Mouse (Mus musculus) heart, embryonic 14.5 days (tissue): Measurements from ENCODE around the gene Mov10l1. TPM values are rescaled to one million over a fixed set of nuclear protein-coding genes. Genes with fewer than 3 reads are reported as not detected.

Experiments used
- ATAC-seq: fragments of 200-750 bp; cut with Nextera tagmentation; 2 replicates; pipeline ENCODE4 v1.8.0; 2017; ENCODE audit warnings: low read depth, moderate TSS enrichment; ENCODE audit not compliant: insufficient number of reproducible peaks, insufficient read depth, low FRiP score
- H3K27ac ChIP-seq, 2 experiments: fragments of 200-500 bp in 1 of 2; fragments of 300-500 bp in 1 of 2; sonication (generic) in 1 of 2; replicated peaks in 1 of 2; 2 replicates each; pipeline ENCODE4 v1.5.1; 2012 to 2014; ENCODE audit warnings: low read depth in 2 of 2, low read length in 2 of 2, control low read depth in 1 of 2, mild to moderate bottlenecking in 1 of 2, mixed read lengths in 1 of 2; ENCODE audit not compliant: control insufficient read depth in 1 of 2, insufficient read depth in 1 of 2
- H3K27me3 ChIP-seq: fragments of 300-500 bp; sonication (generic); 2 replicates; pipeline ENCODE4 v1.6.1; 2014; ENCODE audit warnings: mild to moderate bottlenecking, low read length, control low read depth; ENCODE audit not compliant: control insufficient read depth, insufficient read depth
- H3K36me3 ChIP-seq: fragments of 300-500 bp; sonication (generic); 2 replicates; pipeline ENCODE4 v1.6.1; 2014; ENCODE audit warnings: mild to moderate bottlenecking, control low read depth, low read length, mixed read lengths; ENCODE audit not compliant: control insufficient read depth, insufficient read depth
- H3K4me1 ChIP-seq, 2 experiments: fragments of 200-500 bp in 1 of 2; fragments of 300-500 bp in 1 of 2; sonication (generic) in 1 of 2; 2 replicates each; pipeline ENCODE4 v1.6.1; 2012 to 2014; ENCODE audit warnings: low read length in 2 of 2, control low read depth in 1 of 2, mixed read lengths in 1 of 2; ENCODE audit not compliant: control insufficient read depth in 2 of 2, insufficient read depth in 2 of 2
- H3K4me2 ChIP-seq: fragments of 300-500 bp; sonication (generic); 2 replicates; pipeline ENCODE4 v1.6.1; 2014; ENCODE audit warnings: mild to moderate bottlenecking, low read length
- H3K4me3 ChIP-seq, 2 experiments: fragments of 200-500 bp in 1 of 2; fragments of 300-500 bp in 1 of 2; sonication (generic) in 1 of 2; 2 replicates each; pipeline ENCODE4 v1.5.1; 2012 to 2014; ENCODE audit warnings: low read length in 2 of 2, mild to moderate bottlenecking in 2 of 2, control low read depth in 1 of 2, low read depth in 1 of 2, moderate library complexity in 1 of 2; ENCODE audit not compliant: control insufficient read depth in 1 of 2, insufficient read depth in 1 of 2
- H3K9ac ChIP-seq: fragments of 300-500 bp; sonication (generic); 2 replicates; pipeline ENCODE4 v1.6.1; 2014; ENCODE audit warnings: mild to moderate bottlenecking, low read length
- H3K9me3 ChIP-seq: fragments of 300-500 bp; sonication (generic); 2 replicates; pipeline ENCODE4 v1.6.1; 2016; ENCODE audit warnings: low read length, control low read depth; ENCODE audit not compliant: control insufficient read depth
- WGBS: fragments of 180-500 bp; shearing (Covaris S2); extraction: QIAGEN DNeasy Blood & Tissue Kit; methylation state at CpG from one replicate; pipeline ENCODE4 v1.1.7; 2014; 5-methylcytosine and 5-hydroxymethylcytosine counted together
- polyA plus RNA-seq: library from polyadenylated mRNA; unstranded; fragments of >200 nt; fragmentation: Nextera tagmentation; extraction: Ambion mirVana; gene quantifications from 2 replicates; pipeline ENCODE4 v1.2.1, GENCODE M21; 2014

The Mov10l1 gene
- polyA plus RNA-seq, 1 experiment from 2014 or later: 86.2 TPM

DNA sequence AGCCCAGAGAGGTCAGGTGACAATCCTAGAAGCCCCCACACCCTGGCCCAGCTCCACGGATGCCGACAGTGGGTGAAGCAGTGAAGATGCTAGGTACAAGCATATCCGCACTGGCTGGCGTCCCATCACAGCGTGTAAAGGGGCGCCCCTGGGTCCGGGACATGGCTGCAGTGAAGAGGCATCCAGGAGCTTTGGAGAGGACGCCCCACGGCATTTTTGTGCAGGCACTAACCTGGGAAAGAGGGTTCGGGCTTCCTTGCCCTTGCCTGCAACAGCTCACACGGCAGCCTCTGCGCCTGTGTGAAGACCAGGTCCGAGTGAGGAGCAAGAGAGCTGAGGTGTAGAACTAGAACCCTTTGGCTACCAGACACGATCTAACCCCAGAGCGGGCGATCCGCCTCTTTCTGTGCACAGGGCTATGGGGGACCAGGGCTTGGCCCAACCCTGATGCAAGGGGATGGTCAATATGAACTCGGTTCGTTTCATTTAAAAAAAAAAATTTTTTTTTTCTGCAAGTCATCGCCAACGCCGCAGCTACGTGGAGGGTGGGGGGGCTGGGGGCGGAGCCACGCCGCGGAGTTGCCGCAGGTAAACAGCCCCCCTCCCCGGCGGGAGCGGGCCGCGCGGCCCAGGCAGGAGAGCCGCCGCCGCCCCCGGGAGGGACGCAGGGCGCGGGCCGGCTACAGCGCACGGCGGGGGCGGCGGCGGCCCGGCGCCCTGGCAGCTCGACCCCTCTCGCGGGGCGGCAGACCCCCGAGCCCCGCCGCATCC lies 76.6 kb downstream of the Mov10l1 start, which contains the start of gene Panx2:
Panx2 (plus strand) TSS at position 574 of the 771 bp plus-strand sequence.
- Histone ChIP-seq H3K4me2 (peak within 1 kb of the TSS; percentile 76), H3K9ac (peak within 1 kb of the TSS; percentile 78), H3K4me1 (peaks cover 5 to 8% of the 10 kb centered on the region in 2 experiments; a peak in 3 of 4 replicates), H3K27ac (0 out of 4 replicates have a peak within 1 kb of the TSS, but pooled peaks of 1 of the 2 experiments have one; percentile 35), H3K9me3 (no peaks in the 10 kb centered on the region), H3K4me3 (peak within 1 kb of the TSS; percentile 63 to 77), H3K36me3 (peaks cover 11% of the 10 kb centered on the region), H3K27me3 (peaks cover 28% of the 10 kb centered on the region)
- WGBS: 2% methylated on average over 27 of the region's 57 CpGs
- ATAC-seq: peak; percentile 33; the same call in 1 of the 2 replicates

DNA sequence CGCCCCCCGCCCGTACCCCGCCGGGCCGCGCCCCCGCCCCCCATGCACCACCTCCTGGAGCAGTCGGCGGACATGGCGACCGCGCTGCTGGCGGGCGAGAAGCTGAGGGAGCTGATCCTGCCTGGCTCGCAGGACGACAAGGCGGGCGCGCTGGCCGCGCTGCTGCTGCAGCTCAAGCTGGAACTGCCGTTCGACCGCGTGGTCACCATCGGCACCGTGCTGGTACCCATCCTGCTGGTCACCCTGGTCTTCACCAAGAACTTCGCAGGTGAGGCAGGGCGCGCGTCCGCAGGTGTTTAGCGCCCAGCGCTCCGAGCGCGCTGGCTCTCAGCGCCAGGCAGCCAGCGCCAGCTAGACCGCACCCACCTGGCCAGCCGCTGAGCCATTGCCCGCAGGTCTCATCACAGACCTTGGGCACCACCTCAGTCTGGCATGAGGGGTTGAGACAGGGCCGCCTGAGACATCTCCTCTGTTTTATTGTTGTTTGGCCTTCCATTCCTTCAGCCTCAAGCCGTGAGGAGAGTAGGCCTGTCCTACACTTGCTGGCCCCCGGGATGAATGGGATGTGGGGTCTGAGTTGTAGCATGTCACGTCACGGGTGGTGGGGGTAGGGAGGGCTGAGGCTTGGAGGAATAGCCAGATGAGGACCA lies 77.4 kb downstream of the Mov10l1 start:
- H3K27me3 ChIP-seq: peaks cover 28% of the 10 kb centered on the region
- peak overlapping the region; percentile 76 for H3K4me2 ChIP-seq
- WGBS: 3% methylated on average over 40 of the region's 48 CpGs
- H3K27ac ChIP-seq: 0 out of 4 replicates have a peak overlapping the region, but pooled peaks of 1 of the 2 experiments have one; percentile 35
- H3K4me1 ChIP-seq: peaks cover 5 to 8% of the 10 kb centered on the region in 2 experiments; a peak in 3 of 4 replicates
- peak overlapping the region; percentile 63 to 77 for H3K4me3 ChIP-seq
- H3K9me3 ChIP-seq: no peaks in the 10 kb centered on the region
- peak overlapping the region; percentile 78 for H3K9ac ChIP-seq
- ATAC-seq: no peak
- H3K36me3 ChIP-seq: peaks cover 3% of the 10 kb centered on the region

DNA sequence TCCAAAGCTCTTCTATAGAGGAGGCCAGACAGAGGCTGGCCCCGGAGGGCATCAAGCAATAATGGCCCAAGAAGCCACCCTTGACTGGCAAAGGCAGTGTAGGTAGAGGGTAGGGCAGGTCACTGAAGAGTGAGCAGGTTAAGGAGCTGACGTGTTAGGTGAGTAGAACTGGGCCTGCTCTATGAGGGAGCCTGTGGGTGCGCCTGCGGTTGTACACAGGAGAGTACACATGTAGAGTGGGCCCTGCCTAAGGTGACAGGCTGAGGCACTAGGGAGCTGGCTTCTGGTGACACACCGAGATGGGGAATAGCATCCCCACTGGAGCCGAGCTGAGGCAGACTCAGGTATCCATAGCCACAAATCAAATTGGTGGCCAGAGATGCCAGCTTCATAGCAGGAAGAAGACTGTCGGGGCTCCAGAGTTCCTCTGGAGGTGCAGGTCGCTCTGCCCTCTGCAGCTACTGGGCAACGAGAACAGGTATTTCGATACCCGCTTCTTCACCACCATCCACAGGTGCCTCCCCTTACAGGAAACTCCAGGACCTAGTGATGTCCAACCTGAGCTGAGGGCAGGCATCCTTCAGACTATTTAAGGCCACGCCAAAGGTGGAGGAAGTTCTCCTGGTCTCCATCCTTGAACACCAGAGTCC lies 78.2 kb downstream of the Mov10l1 start:
- no peak for ATAC-seq
- no peaks in the 10 kb centered on the region for H3K9me3 ChIP-seq
- peak overlapping the region in 1 of 2 experiments; percentile 63; a peak in 2 of 4 replicates for H3K4me3 ChIP-seq
- peaks cover 34% of the 10 kb centered on the region for H3K27me3 ChIP-seq
- no peak overlapping the region for H3K27ac ChIP-seq
- H3K9ac ChIP-seq: peak overlapping the region; percentile 78; the same call in 1 of the 2 replicates
- peaks cover 5 to 8% of the 10 kb centered on the region in 2 experiments; a peak in 3 of 4 replicates for H3K4me1 ChIP-seq
- 87% methylated on average over 12 of the region's 12 CpGs for WGBS
- no peaks in the 10 kb centered on the region for H3K36me3 ChIP-seq
- peak overlapping the region; percentile 76 for H3K4me2 ChIP-seq

DNA sequence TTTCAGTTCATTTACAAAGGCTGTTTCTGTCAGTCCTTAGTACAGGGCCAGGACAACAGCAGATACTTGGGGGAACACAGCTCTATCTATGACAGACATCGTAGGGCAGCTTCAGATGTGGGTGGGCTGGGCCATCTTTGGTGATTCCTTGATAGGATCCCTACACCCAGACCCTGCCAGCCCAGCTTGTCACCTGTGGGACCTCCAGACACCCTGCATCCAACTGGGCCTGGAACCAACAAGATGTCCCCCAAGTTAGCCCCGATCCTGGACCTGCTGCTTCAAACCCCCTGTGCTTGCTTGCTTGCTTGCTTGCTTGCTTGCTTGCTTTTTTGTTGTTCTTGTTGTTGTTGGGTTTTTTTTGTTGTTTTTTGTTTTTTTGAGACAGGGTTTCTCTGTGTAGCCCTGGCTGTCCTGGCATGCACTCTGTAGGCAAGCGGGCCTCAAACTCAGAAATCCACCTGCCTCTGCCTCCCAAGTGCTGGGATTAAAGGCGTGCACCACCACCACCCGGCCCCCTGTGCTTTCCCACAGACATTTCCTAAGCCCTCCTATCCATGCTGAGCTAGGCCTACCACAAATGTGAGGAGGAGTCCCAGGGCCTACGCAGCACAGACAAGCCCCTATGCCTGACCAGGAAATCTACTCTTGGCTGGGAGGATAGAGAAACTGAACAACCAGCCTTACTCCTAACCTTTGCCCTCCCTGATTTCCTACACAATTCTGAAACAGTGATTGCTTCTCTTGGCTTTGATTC lies 79.2 kb downstream of the Mov10l1 start:
- Histone ChIP-seq H3K4me1 (peaks cover 5 to 8% of the 10 kb centered on the region in 2 experiments; a peak in 3 of 4 replicates), H3K9me3 (no peaks in the 10 kb centered on the region), H3K9ac (no peak overlapping the region), H3K4me2 (no peak overlapping the region), H3K4me3 (no peak overlapping the region), H3K27ac (no peak overlapping the region), H3K36me3 (no peaks in the 10 kb centered on the region), H3K27me3 (peaks cover 44% of the 10 kb centered on the region)
- 83% methylated on average over 6 of the region's 6 CpGs for WGBS
- no peak for ATAC-seq

DNA sequence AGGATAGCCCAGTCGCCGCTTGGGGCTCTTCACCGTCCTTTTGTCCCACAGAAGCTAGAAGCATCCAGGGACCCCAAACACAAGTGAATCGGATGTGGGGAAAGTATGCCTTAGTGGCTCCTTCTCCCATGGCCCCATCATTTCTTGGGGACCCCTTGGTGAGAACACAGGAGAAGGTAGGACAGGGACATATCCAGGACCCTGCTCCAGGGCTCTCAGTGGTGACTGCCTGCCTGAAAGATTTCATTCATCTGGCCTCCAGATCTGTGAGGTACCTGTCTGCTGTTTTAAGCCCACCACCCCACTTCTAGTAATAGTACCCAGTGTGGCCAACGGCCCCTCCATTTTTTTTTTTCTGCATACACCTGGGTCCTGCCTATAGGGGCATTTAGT lies 79.8 kb downstream of the Mov10l1 start:
- Histone ChIP-seq H3K4me1 (peaks cover 8 to 9% of the 10 kb centered on the region in 2 experiments; a peak in 3 of 4 replicates), H3K9ac (no peak overlapping the region), H3K4me2 (no peak overlapping the region), H3K9me3 (no peaks in the 10 kb centered on the region), H3K27ac (no peak overlapping the region), H3K4me3 (no peak overlapping the region), H3K36me3 (no peaks in the 10 kb centered on the region), H3K27me3 (peaks cover 50% of the 10 kb centered on the region)
- 84% methylated on average over 5 of the region's 5 CpGs for WGBS
- ATAC-seq: no peak

DNA sequence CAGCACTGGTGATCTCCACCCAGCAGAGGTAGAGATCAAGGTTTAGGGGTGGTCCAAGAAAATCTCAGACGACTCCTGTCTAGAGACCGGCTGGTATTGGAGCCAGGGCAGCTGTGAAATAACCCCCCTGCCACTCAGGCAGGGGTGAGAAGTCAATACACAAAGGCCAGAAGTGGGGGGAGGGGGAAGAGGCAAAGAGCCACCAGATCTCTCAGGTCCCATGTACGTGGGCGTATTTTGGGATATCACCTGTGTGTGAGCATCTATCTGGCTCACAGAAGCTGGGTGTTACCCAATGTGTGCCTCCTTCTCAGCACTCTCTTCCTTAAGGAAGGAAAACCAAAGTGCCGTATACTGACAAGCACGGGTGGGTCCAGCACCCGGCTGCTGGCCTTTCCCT lies 80.3 kb downstream of the Mov10l1 start:
- no peak overlapping the region for H3K4me3 ChIP-seq
- peaks cover 54% of the 10 kb centered on the region for H3K27me3 ChIP-seq
- 78% methylated on average over 7 of the region's 7 CpGs for WGBS
- H3K27ac ChIP-seq: no peak overlapping the region
- H3K9ac ChIP-seq: no peak overlapping the region
- no peak for ATAC-seq
- H3K36me3 ChIP-seq: no peaks in the 10 kb centered on the region
- H3K9me3 ChIP-seq: no peaks in the 10 kb centered on the region
- H3K4me2 ChIP-seq: no peak overlapping the region
- H3K4me1 ChIP-seq: peaks cover 8 to 13% of the 10 kb centered on the region in 2 experiments; a peak in 3 of 4 replicates

DNA sequence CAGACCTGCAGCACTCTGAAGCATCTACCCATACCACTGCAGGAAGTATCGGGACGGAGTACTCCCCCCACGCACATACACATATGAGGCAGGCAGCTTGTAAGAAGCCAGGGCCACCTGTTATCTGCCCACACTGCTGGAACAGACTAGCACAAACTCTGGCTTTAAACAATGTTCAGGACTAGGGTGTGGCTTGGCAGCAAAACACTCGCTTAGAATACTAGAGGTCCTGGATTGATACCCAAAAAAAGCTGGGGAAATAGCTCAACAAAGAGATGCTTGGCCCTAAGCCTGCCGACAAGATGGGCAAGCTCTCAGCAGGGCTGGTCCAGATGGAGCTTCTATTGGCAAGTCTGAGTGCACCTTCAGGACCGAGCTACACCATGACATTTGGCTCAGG lies 80.8 kb downstream of the Mov10l1 start:
- no peaks in the 10 kb centered on the region for H3K9me3 ChIP-seq
- peaks cover 8 to 13% of the 10 kb centered on the region in 2 experiments; a peak in 3 of 4 replicates for H3K4me1 ChIP-seq
- no peak overlapping the region for H3K4me2 ChIP-seq
- no peak for ATAC-seq
- H3K27me3 ChIP-seq: peaks cover 53% of the 10 kb centered on the region
- no peak overlapping the region for H3K27ac ChIP-seq
- H3K36me3 ChIP-seq: no peaks in the 10 kb centered on the region
- 83% methylated on average over 6 of the region's 6 CpGs for WGBS
- H3K9ac ChIP-seq: no peak overlapping the region
- H3K4me3 ChIP-seq: no peak overlapping the region
